Mouse (Mus musculus): ENCODE measurements at regions not wholly inside any gene's neighbourhood (a gene's known extent, or its start where the extent isn't known, plus 50 kb on each side); places are given as distances from the start of the nearest gene placed in this dataset.

DNA sequence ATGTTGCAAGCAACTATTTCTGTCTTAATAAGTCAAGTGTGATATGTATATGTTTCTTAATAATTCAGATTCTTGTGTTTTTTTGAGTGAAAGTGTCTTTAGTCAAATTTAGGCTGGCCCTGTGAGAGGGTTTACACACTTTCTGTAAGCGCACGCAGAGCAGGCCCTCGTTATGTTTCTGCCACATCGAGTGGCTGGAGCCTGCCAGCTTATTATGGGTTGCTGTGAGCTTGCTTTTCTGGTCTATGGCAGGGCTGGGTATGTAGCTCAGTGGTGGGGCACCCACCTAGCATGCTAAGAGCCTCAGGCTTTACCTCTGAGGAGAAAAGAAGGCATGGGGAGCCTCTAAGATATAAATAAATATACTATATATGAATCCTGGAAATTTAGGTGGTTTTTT is 148.2 kb downstream of the Gm45692 start:
- no peak for ATAC-seq
- H3K4me3 ChIP-seq (ENCODE audit: low read depth, low read length) = no peak overlapping the region
- 77% methylated on average over 4 of the region's 4 CpGs for WGBS (ENCODE audit: insufficient replicate concordance)
- H3K27me3 ChIP-seq (ENCODE audit: insufficient read depth, low read length) = 0 out of 2 replicates have a peak, but pooled peaks cover under 1% of the 10 kb centered on the region
- DNase-seq = no peak
- H3K27ac ChIP-seq (ENCODE audit: low read depth) = no peak overlapping the region
- no peak overlapping the region for H3K9ac ChIP-seq (replicated peaks)
- no peaks in the 10 kb centered on the region for H3K36me3 ChIP-seq (replicated peaks; ENCODE audit: insufficient read depth, low read length)
- H3K4me2 ChIP-seq (ENCODE audit: low read depth, low read length) = no peak overlapping the region
- H3K4me1 ChIP-seq (ENCODE audit: insufficient read depth) = no peaks in the 10 kb centered on the region
- TF ChIP-seq CTCF (IDR thresholded peaks at IDR 0.05; ENCODE audit: low read depth) (no peak), EP300 (IDR thresholded peaks at IDR 0.05; ENCODE audit: low read depth) (no peak)
- H3K9me3 ChIP-seq (ENCODE audit: low read length) = no peaks in the 10 kb centered on the region

DNA sequence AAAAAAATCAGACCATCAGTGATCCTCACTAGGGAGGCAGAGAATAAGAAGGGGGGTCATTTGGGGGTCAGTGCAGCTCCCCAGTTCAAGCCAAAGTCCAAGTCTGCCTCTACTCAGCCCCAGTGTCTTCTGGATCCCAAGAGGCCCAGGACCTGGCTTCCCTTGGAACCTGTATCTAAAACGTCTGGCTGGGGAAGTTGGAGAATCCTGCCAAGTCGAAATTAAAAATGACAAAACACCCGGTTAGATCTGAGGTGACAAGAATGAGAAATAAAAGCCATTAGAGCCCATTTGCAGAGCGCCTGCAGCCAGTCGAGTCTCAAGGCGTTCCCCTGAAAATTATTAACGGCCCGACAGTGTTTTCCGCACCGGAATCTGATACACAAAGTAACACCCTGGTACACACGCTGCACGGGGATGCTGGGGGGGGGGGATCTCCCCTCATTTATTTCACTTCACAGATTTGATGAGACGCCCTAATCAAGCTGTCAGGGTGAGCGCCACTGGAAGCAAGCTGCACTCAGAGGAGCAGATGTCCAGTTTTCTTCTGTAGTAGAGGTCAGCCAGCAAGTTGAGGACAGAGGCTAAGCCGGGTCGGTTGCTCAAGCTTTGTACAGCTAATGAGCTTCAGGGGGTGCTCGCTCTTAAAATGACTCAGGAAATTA is 149.5 kb downstream of the Gm45692 start:
- Histone ChIP-seq H3K9ac (replicated peaks) (no peak overlapping the region), H3K4me3 (ENCODE audit: low read depth, low read length) (no peak overlapping the region), H3K27me3 (ENCODE audit: insufficient read depth, low read length) (0 out of 2 replicates have a peak, but pooled peaks cover 6% of the 10 kb centered on the region), H3K4me2 (ENCODE audit: low read depth, low read length) (no peak overlapping the region), H3K27ac (ENCODE audit: low read depth) (no peak overlapping the region), H3K36me3 (replicated peaks; ENCODE audit: insufficient read depth, low read length) (no peaks in the 10 kb centered on the region), H3K9me3 (ENCODE audit: low read length) (no peaks in the 10 kb centered on the region), H3K4me1 (ENCODE audit: insufficient read depth) (no peaks in the 10 kb centered on the region)
- no peak for TF ChIP-seq EP300 (IDR thresholded peaks at IDR 0.05; ENCODE audit: low read depth)
- no peak for TF ChIP-seq CTCF (IDR thresholded peaks at IDR 0.05; ENCODE audit: low read depth)
- WGBS (ENCODE audit: insufficient replicate concordance) = 69% methylated on average over 17 of the region's 17 CpGs
- no peak for ATAC-seq
- no peak for DNase-seq

DNA sequence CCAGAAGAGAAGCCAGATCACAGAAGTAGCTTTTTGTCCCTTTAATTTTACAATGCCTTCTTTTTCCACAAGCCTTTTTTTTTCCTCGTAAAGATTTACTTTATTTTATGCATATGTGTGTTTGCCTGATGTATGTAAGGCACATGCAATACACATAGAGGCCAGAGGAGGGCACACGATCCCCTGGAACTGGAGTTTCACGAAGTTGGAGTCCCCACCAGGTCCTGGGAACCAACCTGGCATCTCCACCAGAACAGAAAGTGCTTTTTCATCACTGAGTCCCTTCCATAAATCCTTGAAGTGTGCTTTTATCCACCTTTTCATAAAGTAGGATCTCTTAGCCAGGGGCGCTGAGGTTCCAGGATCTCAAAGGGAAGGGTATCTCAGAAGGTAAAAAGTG is 152.8 kb downstream of the Gm45692 start:
- no peaks in the 10 kb centered on the region for H3K36me3 ChIP-seq (replicated peaks; ENCODE audit: insufficient read depth, low read length)
- H3K27ac ChIP-seq (ENCODE audit: low read depth) = no peak overlapping the region
- TF ChIP-seq CTCF (IDR thresholded peaks at IDR 0.05; ENCODE audit: low read depth) (peak; percentile 60), EP300 (IDR thresholded peaks at IDR 0.05; ENCODE audit: low read depth) (no peak)
- H3K4me1 ChIP-seq (ENCODE audit: insufficient read depth) = no peaks in the 10 kb centered on the region
- H3K4me2 ChIP-seq (ENCODE audit: low read depth, low read length) = no peak overlapping the region
- H3K4me3 ChIP-seq (ENCODE audit: low read depth, low read length) = no peak overlapping the region
- H3K27me3 ChIP-seq (ENCODE audit: insufficient read depth, low read length) = 0 out of 2 replicates have a peak, but pooled peaks cover 6% of the 10 kb centered on the region
- ATAC-seq = no peak
- 27% methylated on average over 4 of the region's 4 CpGs for WGBS (ENCODE audit: insufficient replicate concordance)
- H3K9me3 ChIP-seq (ENCODE audit: low read length) = no peaks in the 10 kb centered on the region
- DNase-seq = peak; percentile 20
- H3K9ac ChIP-seq (replicated peaks) = no peak overlapping the region

- DNase-seq = no peak
- H3K4me3 ChIP-seq (ENCODE audit: low read depth, low read length) = no peak overlapping the region
- peak overlapping the region; percentile 45 for H3K4me2 ChIP-seq (ENCODE audit: low read depth, low read length)
These were observed 153.5 kb downstream of the Gm45692 start for GRCm38 (mm10) chr8:26272675-26273414.

DNA sequence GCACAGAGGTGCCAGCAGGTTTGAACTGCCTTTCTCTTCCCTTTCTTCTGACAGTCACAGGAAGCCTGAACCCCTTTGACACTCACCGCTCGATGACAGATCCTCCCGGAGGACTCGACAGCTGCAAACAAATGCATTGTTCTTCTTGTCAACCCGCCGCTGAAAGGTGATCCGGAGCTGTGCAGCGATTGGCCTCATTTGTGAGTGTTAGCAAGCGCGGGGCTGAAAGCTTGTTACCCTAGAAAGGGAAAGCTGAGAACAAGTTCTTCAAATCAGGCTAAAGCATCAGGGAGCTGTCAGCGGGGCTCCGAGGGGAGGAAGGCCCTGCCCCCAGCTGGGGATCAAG is 154.1 kb downstream of the Gm45692 start:
- Histone ChIP-seq H3K27me3 (ENCODE audit: insufficient read depth, low read length) (0 out of 2 replicates have a peak, but pooled peaks cover 6% of the 10 kb centered on the region), H3K9me3 (ENCODE audit: low read length) (no peaks in the 10 kb centered on the region), H3K4me1 (ENCODE audit: insufficient read depth) (no peaks in the 10 kb centered on the region), H3K27ac (ENCODE audit: low read depth) (no peak overlapping the region), H3K4me2 (ENCODE audit: low read depth, low read length) (peak overlapping the region; percentile 45), H3K4me3 (ENCODE audit: low read depth, low read length) (no peak overlapping the region), H3K9ac (replicated peaks) (no peak overlapping the region), H3K36me3 (replicated peaks; ENCODE audit: insufficient read depth, low read length) (no peaks in the 10 kb centered on the region)
- DNase-seq = no peak
- TF ChIP-seq EP300 (IDR thresholded peaks at IDR 0.05; ENCODE audit: low read depth) (no peak), CTCF (IDR thresholded peaks at IDR 0.05; ENCODE audit: low read depth) (no peak)
- no peak for ATAC-seq
- WGBS (ENCODE audit: insufficient replicate concordance) = 4% methylated on average over 12 of the region's 12 CpGs

More at GRCm38 (mm10) chr8:26272675-26273414, 153.5 kb downstream of the Gm45692 start:
- Histone ChIP-seq H3K9ac (replicated peaks) (no peak overlapping the region), H3K9me3 (ENCODE audit: low read length) (no peaks in the 10 kb centered on the region), H3K4me1 (ENCODE audit: insufficient read depth) (no peaks in the 10 kb centered on the region), H3K36me3 (replicated peaks; ENCODE audit: insufficient read depth, low read length) (no peaks in the 10 kb centered on the region), H3K27me3 (ENCODE audit: insufficient read depth, low read length) (0 out of 2 replicates have a peak, but pooled peaks cover 6% of the 10 kb centered on the region), H3K27ac (ENCODE audit: low read depth) (no peak overlapping the region)
- WGBS (ENCODE audit: insufficient replicate concordance) = 34% methylated on average over 21 of the region's 21 CpGs
- ATAC-seq = no peak
- TF ChIP-seq EP300 (IDR thresholded peaks at IDR 0.05; ENCODE audit: low read depth) (no peak), CTCF (IDR thresholded peaks at IDR 0.05; ENCODE audit: low read depth) (no peak)

DNA sequence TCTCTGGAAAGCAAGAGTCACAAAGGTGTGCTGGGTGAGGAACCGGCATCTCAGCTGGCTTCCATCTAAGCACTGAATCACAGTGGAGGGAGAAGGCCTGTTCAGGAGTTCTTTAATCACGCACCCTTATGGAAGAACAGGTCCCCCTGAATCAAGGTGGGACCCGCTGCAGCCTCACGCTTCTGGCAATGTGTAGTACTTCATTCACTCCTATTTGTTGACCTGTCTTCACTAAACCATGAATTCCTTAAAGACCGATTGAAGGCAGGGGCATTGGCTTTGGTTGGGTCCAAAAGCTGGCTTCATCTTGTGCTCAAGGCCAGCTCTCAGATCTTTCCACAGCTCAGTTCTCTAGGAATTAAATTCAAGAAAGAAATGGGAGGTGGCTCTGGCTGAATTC is 154.5 kb downstream of the Gm45692 start:
- no peak for TF ChIP-seq EP300 (IDR thresholded peaks at IDR 0.05; ENCODE audit: low read depth)
- TF ChIP-seq CTCF (IDR thresholded peaks at IDR 0.05; ENCODE audit: low read depth) = no peak
- Histone ChIP-seq H3K36me3 (replicated peaks; ENCODE audit: insufficient read depth, low read length) (no peaks in the 10 kb centered on the region), H3K4me3 (ENCODE audit: low read depth, low read length) (no peak overlapping the region), H3K27ac (ENCODE audit: low read depth) (no peak overlapping the region), H3K4me2 (ENCODE audit: low read depth, low read length) (no peak overlapping the region), H3K4me1 (ENCODE audit: insufficient read depth) (no peaks in the 10 kb centered on the region), H3K27me3 (ENCODE audit: insufficient read depth, low read length) (0 out of 2 replicates have a peak, but pooled peaks cover 6% of the 10 kb centered on the region), H3K9ac (replicated peaks) (no peak overlapping the region), H3K9me3 (ENCODE audit: low read length) (no peaks in the 10 kb centered on the region)
- 66% methylated on average over 5 of the region's 5 CpGs for WGBS (ENCODE audit: insufficient replicate concordance)
- ATAC-seq (no peak), DNase-seq (no peak)
